Mouse (Mus musculus): ENCODE results near the gene Adgrb2. TPM values are rescaled to one million over a fixed set of nuclear protein-coding genes. Genes with fewer than 3 reads are reported as not detected.

The Adgrb2 gene
- polyA plus RNA-seq, 1 experiment from 2014 or later = 1.5 TPM

GRCm38 (mm10) chr4:130044211-130044610 lies 59.5 kb downstream of the Adgrb2 start:
- Histone ChIP-seq H3K4me2 (ENCODE audit: low read depth, severe bottlenecking) (no peak overlapping the region), H3K4me3 (ENCODE audit: low read depth, low read length) (no peak overlapping the region), H3K27me3 (ENCODE audit: control insufficient read depth, insufficient read depth, low read length) (no peaks in the 10 kb centered on the region), H3K4me1 (ENCODE audit: control insufficient read depth, insufficient read depth, low read length) (peaks cover 45% of the 10 kb centered on the region), H3K9ac (ENCODE audit: low read length) (no peak overlapping the region), H3K36me3 (ENCODE audit: control insufficient read depth, insufficient read depth, low read length) (no peaks in the 10 kb centered on the region), H3K9me3 (ENCODE audit: control insufficient read depth, low read length) (no peaks in the 10 kb centered on the region), H3K27ac (replicated peaks; ENCODE audit: low read depth, low read length) (no peak overlapping the region)
- DNase-seq (ENCODE audit: low spot score) = peak; percentile 46
- WGBS = 51% methylated on average over 9 of the region's 9 CpGs
- ATAC-seq (ENCODE audit: insufficient number of reproducible peaks, low FRiP score, low TSS enrichment, low read depth) = no peak

- H3K9me3 ChIP-seq (ENCODE audit: control insufficient read depth, low read length) = no peaks in the 10 kb centered on the region
- H3K36me3 ChIP-seq (ENCODE audit: control insufficient read depth, insufficient read depth, low read length) = no peaks in the 10 kb centered on the region
- H3K27ac ChIP-seq (replicated peaks; ENCODE audit: low read depth, low read length) = peak overlapping the region; percentile 63
- ATAC-seq (ENCODE audit: insufficient number of reproducible peaks, low FRiP score, low TSS enrichment, low read depth) (no peak), DNase-seq (ENCODE audit: low spot score) (peak; percentile 69)
- 14% methylated on average over 14 of the region's 14 CpGs for WGBS
- H3K27me3 ChIP-seq (ENCODE audit: control insufficient read depth, insufficient read depth, low read length) = no peaks in the 10 kb centered on the region
- H3K4me3 ChIP-seq (ENCODE audit: low read depth, low read length) = no peak overlapping the region
- 0 out of 2 replicates have a peak overlapping the region, but pooled peaks have one; percentile 28 for H3K9ac ChIP-seq (ENCODE audit: low read length)
- H3K4me1 ChIP-seq (ENCODE audit: control insufficient read depth, insufficient read depth, low read length) = peaks cover 45% of the 10 kb centered on the region
- peak overlapping the region; percentile 11; the same call in 1 of the 2 replicates for H3K4me2 ChIP-seq (ENCODE audit: low read depth, severe bottlenecking)
These were observed 60.9 kb downstream of the Adgrb2 start for GRCm38 (mm10) chr4:130045609-130046008.

DNA sequence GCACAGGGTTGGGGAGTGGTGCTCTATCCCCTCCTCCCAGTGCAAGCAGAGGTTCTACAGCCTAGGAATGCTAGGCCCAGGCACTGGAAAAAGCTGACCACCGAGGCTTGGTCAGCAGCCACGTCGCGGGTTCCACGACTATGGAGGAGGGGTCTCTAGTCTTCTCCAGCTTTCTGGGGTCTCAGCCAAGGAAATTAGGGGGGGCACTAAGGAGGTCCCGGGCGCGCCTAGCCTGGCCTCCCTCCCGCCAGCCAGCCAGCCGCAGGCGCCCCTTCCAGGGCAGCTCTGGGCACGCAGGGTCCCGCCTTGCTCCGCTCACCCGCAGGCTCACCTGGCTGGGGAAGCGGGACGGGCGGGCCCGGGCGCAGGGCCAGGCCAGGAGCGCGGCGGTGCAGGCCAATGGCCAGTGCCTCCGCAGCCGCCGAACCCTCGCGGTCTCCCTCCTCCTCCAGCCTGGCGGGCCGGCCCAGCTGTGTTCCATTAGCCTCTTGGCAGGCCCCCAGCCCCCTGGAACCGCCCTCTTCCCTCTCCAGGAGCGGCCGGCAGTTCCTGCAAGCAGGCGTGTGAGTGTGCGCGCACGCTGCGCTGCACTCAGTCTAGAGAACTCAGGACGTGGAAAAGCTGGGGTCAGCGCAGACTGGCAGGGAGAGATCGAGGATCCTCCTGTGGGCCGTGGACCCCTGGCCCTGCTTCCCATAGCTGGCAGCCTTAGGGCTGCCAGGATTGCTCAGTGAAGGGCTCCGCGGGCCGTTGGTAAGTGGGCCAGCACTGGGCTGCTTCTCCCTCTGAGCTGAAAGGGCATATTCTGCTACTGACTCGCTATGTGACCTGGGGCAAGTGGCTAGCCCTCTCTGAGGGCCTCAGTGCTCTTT lies 62.9 kb downstream of the Adgrb2 start, which contains the start of gene Col16a1:
TSS of gene Col16a1 (plus strand) at position 510 of the 872 bp plus-strand sequence.
- Histone ChIP-seq H3K27me3 (ENCODE audit: control insufficient read depth, insufficient read depth, low read length) (no peaks in the 10 kb centered on the region), H3K9me3 (ENCODE audit: control insufficient read depth, low read length) (no peaks in the 10 kb centered on the region; the same call in 1 of the 2 replicates), H3K4me1 (ENCODE audit: control insufficient read depth, insufficient read depth, low read length) (peaks cover 39% of the 10 kb centered on the region), H3K4me3 (ENCODE audit: low read depth, low read length) (peak within 1 kb of the TSS; percentile 42), H3K36me3 (ENCODE audit: control insufficient read depth, insufficient read depth, low read length) (no peaks in the 10 kb centered on the region), H3K27ac (replicated peaks; ENCODE audit: low read depth, low read length) (peak within 1 kb of the TSS; percentile 95), H3K4me2 (ENCODE audit: low read depth, severe bottlenecking) (peak within 1 kb of the TSS; percentile 80), H3K9ac (ENCODE audit: low read length) (peak within 1 kb of the TSS; percentile 86)
- DNase-seq (ENCODE audit: low spot score) (peak; percentile 95), ATAC-seq (ENCODE audit: insufficient number of reproducible peaks, low FRiP score, low TSS enrichment, low read depth) (peak; percentile 92)
- under 1% methylated on average over 38 of the region's 46 CpGs for WGBS

GRCm38 (mm10) chr4:130048203-130048479 lies 63.5 kb downstream of the Adgrb2 start:
- peak overlapping the region; percentile 42 for H3K4me3 ChIP-seq (ENCODE audit: low read depth, low read length)
- H3K27ac ChIP-seq (replicated peaks; ENCODE audit: low read depth, low read length) = peak overlapping the region; percentile 95; the same call in 1 of the 2 replicates
- H3K9ac ChIP-seq (ENCODE audit: low read length) = peak overlapping the region; percentile 86
- H3K4me1 ChIP-seq (ENCODE audit: control insufficient read depth, insufficient read depth, low read length) = peaks cover 39% of the 10 kb centered on the region
- ATAC-seq (ENCODE audit: insufficient number of reproducible peaks, low FRiP score, low TSS enrichment, low read depth) = no peak
- no peak for DNase-seq (ENCODE audit: low spot score)
- no peaks in the 10 kb centered on the region for H3K27me3 ChIP-seq (ENCODE audit: control insufficient read depth, insufficient read depth, low read length)
- 32% methylated on average over 4 of the region's 4 CpGs for WGBS
- no peaks in the 10 kb centered on the region for H3K36me3 ChIP-seq (ENCODE audit: control insufficient read depth, insufficient read depth, low read length)
- no peaks in the 10 kb centered on the region; the same call in 1 of the 2 replicates for H3K9me3 ChIP-seq (ENCODE audit: control insufficient read depth, low read length)
- H3K4me2 ChIP-seq (ENCODE audit: low read depth, severe bottlenecking) = peak overlapping the region; percentile 80

- Histone ChIP-seq H3K9ac (ENCODE audit: low read length) (0 out of 2 replicates have a peak overlapping the region, but pooled peaks have one; percentile 5), H3K4me1 (ENCODE audit: control insufficient read depth, insufficient read depth, low read length) (peaks cover 31% of the 10 kb centered on the region), H3K36me3 (ENCODE audit: control insufficient read depth, insufficient read depth, low read length) (no peaks in the 10 kb centered on the region), H3K27ac (replicated peaks; ENCODE audit: low read depth, low read length) (no peak overlapping the region), H3K9me3 (ENCODE audit: control insufficient read depth, low read length) (no peaks in the 10 kb centered on the region; the same call in 1 of the 2 replicates), H3K4me3 (ENCODE audit: low read depth, low read length) (no peak overlapping the region), H3K27me3 (ENCODE audit: control insufficient read depth, insufficient read depth, low read length) (no peaks in the 10 kb centered on the region), H3K4me2 (ENCODE audit: low read depth, severe bottlenecking) (no peak overlapping the region)
- DNase-seq (ENCODE audit: low spot score) (no peak), ATAC-seq (ENCODE audit: insufficient number of reproducible peaks, low FRiP score, low TSS enrichment, low read depth) (no peak)
- WGBS = 88% methylated on average over 8 of the region's 8 CpGs
These were observed 65.6 kb downstream of the Adgrb2 start for GRCm38 (mm10) chr4:130050056-130050824.

DNA sequence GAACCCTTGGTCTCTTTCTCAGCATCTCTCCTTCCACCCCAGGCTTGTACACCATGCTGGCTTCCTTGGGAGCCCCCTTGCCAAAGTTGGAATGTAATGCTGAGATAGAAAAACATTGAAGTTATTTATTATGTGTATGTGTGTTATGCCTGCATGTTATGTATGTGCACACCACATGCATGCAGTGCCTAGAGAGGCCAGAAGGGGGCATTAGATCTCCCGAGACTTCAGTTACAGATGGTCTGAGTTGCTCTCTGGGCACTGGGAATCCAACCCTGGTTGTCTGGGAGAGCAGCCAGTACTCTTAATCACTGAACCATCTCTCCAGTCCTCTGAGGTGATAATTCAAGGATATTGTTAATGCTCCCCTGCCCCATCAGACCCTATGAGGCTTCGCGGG lies 67.6 kb downstream of the Adgrb2 start:
- Histone ChIP-seq H3K36me3 (ENCODE audit: control insufficient read depth, insufficient read depth, low read length) (no peaks in the 10 kb centered on the region; the same call in 1 of the 2 replicates), H3K4me2 (ENCODE audit: low read depth, severe bottlenecking) (no peak overlapping the region), H3K9me3 (ENCODE audit: control insufficient read depth, low read length) (no peaks in the 10 kb centered on the region; the same call in 1 of the 2 replicates), H3K27ac (replicated peaks; ENCODE audit: low read depth, low read length) (no peak overlapping the region), H3K4me3 (ENCODE audit: low read depth, low read length) (no peak overlapping the region), H3K9ac (ENCODE audit: low read length) (no peak overlapping the region), H3K4me1 (ENCODE audit: control insufficient read depth, insufficient read depth, low read length) (peaks cover 29% of the 10 kb centered on the region), H3K27me3 (ENCODE audit: control insufficient read depth, insufficient read depth, low read length) (no peaks in the 10 kb centered on the region)
- ATAC-seq (ENCODE audit: insufficient number of reproducible peaks, low FRiP score, low TSS enrichment, low read depth) (no peak), DNase-seq (ENCODE audit: low spot score) (peak; percentile 32)
- 98% methylated on average over 3 of the region's 3 CpGs for WGBS

DNA sequence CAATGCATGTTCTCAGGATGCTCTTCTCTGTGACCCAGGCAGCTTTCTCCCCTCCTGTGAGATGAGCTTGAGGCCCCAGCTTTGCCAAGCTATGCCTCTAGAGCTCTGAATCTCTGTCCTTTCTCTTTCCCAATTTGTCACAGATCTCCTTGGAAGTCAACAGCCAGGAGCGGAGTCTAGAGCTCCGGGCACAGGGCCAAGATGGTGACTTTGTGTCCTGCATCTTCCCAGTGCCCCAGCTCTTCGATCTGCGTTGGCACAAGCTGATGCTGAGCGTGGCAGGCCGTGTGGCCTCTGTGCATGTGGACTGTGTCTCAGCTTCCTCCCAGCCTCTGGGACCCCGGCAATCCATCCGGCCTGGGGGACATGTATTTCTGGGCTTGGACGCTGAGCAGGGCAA lies 68.4 kb downstream of the Adgrb2 start:
- Histone ChIP-seq H3K4me2 (ENCODE audit: low read depth, severe bottlenecking) (no peak overlapping the region), H3K9me3 (ENCODE audit: control insufficient read depth, low read length) (no peaks in the 10 kb centered on the region; the same call in 1 of the 2 replicates), H3K27me3 (ENCODE audit: control insufficient read depth, insufficient read depth, low read length) (no peaks in the 10 kb centered on the region), H3K9ac (ENCODE audit: low read length) (no peak overlapping the region; the same call in 1 of the 2 replicates), H3K4me3 (ENCODE audit: low read depth, low read length) (no peak overlapping the region), H3K4me1 (ENCODE audit: control insufficient read depth, insufficient read depth, low read length) (peaks cover 21% of the 10 kb centered on the region), H3K36me3 (ENCODE audit: control insufficient read depth, insufficient read depth, low read length) (no peaks in the 10 kb centered on the region; the same call in 1 of the 2 replicates), H3K27ac (replicated peaks; ENCODE audit: low read depth, low read length) (no peak overlapping the region)
- 92% methylated on average over 9 of the region's 9 CpGs for WGBS
- DNase-seq (ENCODE audit: low spot score) (no peak), ATAC-seq (ENCODE audit: insufficient number of reproducible peaks, low FRiP score, low TSS enrichment, low read depth) (no peak)

DNA sequence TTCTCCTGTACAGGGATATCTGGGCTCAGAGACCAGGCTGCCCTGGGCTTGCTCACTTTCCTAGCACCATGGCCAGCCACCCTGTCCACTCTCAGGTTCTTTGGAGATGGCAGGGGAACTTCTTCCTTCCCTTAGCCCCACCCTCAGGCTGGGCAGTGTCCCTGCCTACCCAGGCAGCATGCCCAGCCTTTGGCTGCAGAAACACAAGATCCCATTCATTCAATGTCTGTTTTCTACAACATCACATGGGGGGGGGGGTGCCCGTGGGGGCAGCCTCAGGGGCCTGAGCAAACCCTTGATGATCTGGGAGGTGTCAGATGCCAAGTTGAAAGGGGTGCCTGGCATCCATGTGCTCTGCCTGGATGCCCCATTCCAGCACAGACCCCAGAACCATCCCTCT lies 70.1 kb downstream of the Adgrb2 start:
- no peaks in the 10 kb centered on the region; the same call in 1 of the 2 replicates for H3K9me3 ChIP-seq (ENCODE audit: control insufficient read depth, low read length)
- ATAC-seq (ENCODE audit: insufficient number of reproducible peaks, low FRiP score, low TSS enrichment, low read depth) (no peak), DNase-seq (ENCODE audit: low spot score) (no peak)
- H3K9ac ChIP-seq (ENCODE audit: low read length) = no peak overlapping the region
- WGBS = 54% methylated on average over 1 of the region's 1 CpGs
- peaks cover 14% of the 10 kb centered on the region for H3K4me1 ChIP-seq (ENCODE audit: control insufficient read depth, insufficient read depth, low read length)
- no peak overlapping the region; the same call in 1 of the 2 replicates for H3K27ac ChIP-seq (replicated peaks; ENCODE audit: low read depth, low read length)
- no peaks in the 10 kb centered on the region for H3K27me3 ChIP-seq (ENCODE audit: control insufficient read depth, insufficient read depth, low read length)
- H3K4me3 ChIP-seq (ENCODE audit: low read depth, low read length) = no peak overlapping the region
- no peak overlapping the region for H3K4me2 ChIP-seq (ENCODE audit: low read depth, severe bottlenecking)
- H3K36me3 ChIP-seq (ENCODE audit: control insufficient read depth, insufficient read depth, low read length) = no peaks in the 10 kb centered on the region; the same call in 1 of the 2 replicates

Data from limb, embryonic 11.5 days (tissue).